Mouse (Mus musculus) hindbrain, embryonic 16.5 days (tissue): ENCODE measurements around the gene Gm42906. TPM values are rescaled to one million over a fixed set of nuclear protein-coding genes. Genes with fewer than 3 reads are reported as not detected.

Experiments used
- ATAC-seq: fragments of 200-750 bp; cut with Nextera tagmentation; 2 replicates; pipeline ENCODE4 v1.8.0; 2017; ENCODE audit warnings: moderate TSS enrichment, moderate library complexity
- H3K27ac ChIP-seq: fragments of 300-500 bp; sonication (generic); 2 replicates; pipeline ENCODE4 v1.5.1; 2014; ENCODE audit warnings: low read depth, mild to moderate bottlenecking, control low read depth, low read length, moderate library complexity
- H3K27me3 ChIP-seq: fragments of 300-500 bp; sonication (generic); replicated peaks from 2 replicates; pipeline ENCODE4 v1.6.1; 2014; ENCODE audit warnings: low read length; ENCODE audit not compliant: control insufficient read depth, insufficient read depth
- H3K36me3 ChIP-seq: fragments of 300-500 bp; sonication (generic); 2 replicates; pipeline ENCODE4 v1.6.1; 2014; ENCODE audit warnings: mild to moderate bottlenecking, low read length, moderate library complexity, mixed read lengths; ENCODE audit not compliant: control insufficient read depth, insufficient read depth
- H3K4me1 ChIP-seq: fragments of 300-500 bp; sonication (generic); 2 replicates; pipeline ENCODE4 v1.6.1; 2014; ENCODE audit warnings: low read depth, low read length; ENCODE audit not compliant: control insufficient read depth, insufficient read depth
- H3K4me2 ChIP-seq: fragments of 300-500 bp; sonication (generic); 2 replicates; pipeline ENCODE4 v1.6.1; 2014; ENCODE audit warnings: mild to moderate bottlenecking, low read length, control low read depth, moderate library complexity
- H3K4me3 ChIP-seq: fragments of 300-500 bp; sonication (generic); 2 replicates; pipeline ENCODE4 v1.5.1; 2014; ENCODE audit warnings: mild to moderate bottlenecking, low read length, control low read depth, moderate library complexity
- H3K9ac ChIP-seq: fragments of 300-500 bp; sonication (generic); 2 replicates; pipeline ENCODE4 v1.6.1; 2014; ENCODE audit warnings: low read depth, mild to moderate bottlenecking, control low read depth, low read length, moderate library complexity
- H3K9me3 ChIP-seq: fragments of 300-500 bp; sonication (generic); 2 replicates; pipeline ENCODE4 v1.6.1; 2014; ENCODE audit warnings: mild to moderate bottlenecking, low read length, moderate library complexity; ENCODE audit not compliant: control insufficient read depth
- WGBS: fragments of 180-500 bp; shearing (Covaris S2); extraction: QIAGEN DNeasy Blood & Tissue Kit; methylation state at CpG from one replicate; pipeline ENCODE4 v1.1.7; 2014; 5-methylcytosine and 5-hydroxymethylcytosine counted together
- polyA plus RNA-seq: library from polyadenylated mRNA; unstranded; fragments of >200 nt; fragmentation: Nextera tagmentation; extraction: Ambion mirVana; gene quantifications from 2 replicates; pipeline ENCODE4 v1.2.1, GENCODE M21; 2015

Gm42906 gene
- polyA plus RNA-seq, 1 experiment from 2014 or later = not detected

- no peak overlapping the region for H3K4me3 ChIP-seq
- no peaks in the 10 kb centered on the region for H3K36me3 ChIP-seq
- 93% methylated on average over 2 of the region's 2 CpGs for WGBS
- H3K9me3 ChIP-seq = no peaks in the 10 kb centered on the region
- H3K4me2 ChIP-seq = no peak overlapping the region
- no peaks in the 10 kb centered on the region for H3K27me3 ChIP-seq
- H3K27ac ChIP-seq = no peak overlapping the region
- no peak overlapping the region for H3K9ac ChIP-seq
- peaks cover under 1% of the 10 kb centered on the region; the same call in 1 of the 2 replicates for H3K4me1 ChIP-seq
- no peak for ATAC-seq
These were observed 27.4 kb downstream of the Gm42906 start for GRCm38 (mm10) chr5:151400557-151400944.

GRCm38 (mm10) chr5:151399918-151400556, 27.9 kb downstream of the Gm42906 start:
- H3K36me3 ChIP-seq = no peaks in the 10 kb centered on the region
- ATAC-seq = 0 out of 2 replicates have a peak, but pooled peaks have one; percentile 26

GRCm38 (mm10) chr5:151396119-151396518, 31.8 kb downstream of the Gm42906 start:
- no peaks in the 10 kb centered on the region for H3K27me3 ChIP-seq
- H3K27ac ChIP-seq = no peak overlapping the region
- no peak overlapping the region for H3K9ac ChIP-seq
- no peaks in the 10 kb centered on the region for H3K4me1 ChIP-seq
- H3K4me3 ChIP-seq = no peak overlapping the region
- no peak for ATAC-seq
- no peak overlapping the region for H3K4me2 ChIP-seq
- 83% methylated on average over 4 of the region's 4 CpGs for WGBS
- no peaks in the 10 kb centered on the region for H3K9me3 ChIP-seq
- H3K36me3 ChIP-seq = no peaks in the 10 kb centered on the region

More at GRCm38 (mm10) chr5:151399918-151400556, 27.9 kb downstream of the Gm42906 start:
- no peak overlapping the region for H3K4me2 ChIP-seq
- H3K27ac ChIP-seq = no peak overlapping the region
- H3K27me3 ChIP-seq = no peaks in the 10 kb centered on the region
- H3K9ac ChIP-seq = no peak overlapping the region
- no peaks in the 10 kb centered on the region for H3K4me1 ChIP-seq
- no peak overlapping the region for H3K4me3 ChIP-seq
- H3K9me3 ChIP-seq = no peaks in the 10 kb centered on the region
- WGBS = 77% methylated on average over 7 of the region's 7 CpGs

GRCm38 (mm10) chr5:151394690-151395089, 33.3 kb downstream of the Gm42906 start:
- no peaks in the 10 kb centered on the region for H3K27me3 ChIP-seq
- no peaks in the 10 kb centered on the region for H3K36me3 ChIP-seq
- ATAC-seq = no peak
- peak overlapping the region; percentile 25; the same call in 1 of the 2 replicates for H3K27ac ChIP-seq
- H3K9ac ChIP-seq = no peak overlapping the region
- H3K9me3 ChIP-seq = no peaks in the 10 kb centered on the region
- WGBS = 56% methylated on average over 5 of the region's 5 CpGs
- H3K4me3 ChIP-seq = no peak overlapping the region
- no peaks in the 10 kb centered on the region; the same call in 1 of the 2 replicates for H3K4me1 ChIP-seq
- H3K4me2 ChIP-seq = no peak overlapping the region

- H3K4me2 ChIP-seq = no peak overlapping the region
- no peak overlapping the region for H3K9ac ChIP-seq
- H3K9me3 ChIP-seq = no peaks in the 10 kb centered on the region
- peaks cover 3% of the 10 kb centered on the region; the same call in 1 of the 2 replicates for H3K4me1 ChIP-seq
- no peaks in the 10 kb centered on the region for H3K36me3 ChIP-seq
- no peaks in the 10 kb centered on the region for H3K27me3 ChIP-seq
- H3K4me3 ChIP-seq = no peak overlapping the region
- peak; percentile 88 for ATAC-seq
- peak overlapping the region; percentile 44; the same call in 1 of the 2 replicates for H3K27ac ChIP-seq
- 47% methylated on average over 7 of the region's 7 CpGs for WGBS
These were observed 33.9 kb downstream of the Gm42906 start for GRCm38 (mm10) chr5:151393821-151394662.

GRCm38 (mm10) chr5:151389827-151390226, 38.1 kb downstream of the Gm42906 start:
- Histone ChIP-seq H3K4me1 (peaks cover 3% of the 10 kb centered on the region; the same call in 1 of the 2 replicates), H3K4me2 (no peak overlapping the region), H3K36me3 (no peaks in the 10 kb centered on the region), H3K27ac (peak overlapping the region; percentile 16; the same call in 1 of the 2 replicates), H3K9me3 (no peaks in the 10 kb centered on the region), H3K9ac (no peak overlapping the region), H3K4me3 (no peak overlapping the region), H3K27me3 (no peaks in the 10 kb centered on the region)
- ATAC-seq = 0 out of 2 replicates have a peak, but pooled peaks have one; percentile 60
- WGBS = 39% methylated on average over 1 of the region's 1 CpGs

- no peaks in the 10 kb centered on the region for H3K9me3 ChIP-seq
- no peak for ATAC-seq
- no peaks in the 10 kb centered on the region for H3K4me1 ChIP-seq
- 84% methylated on average over 2 of the region's 2 CpGs for WGBS
- no peak overlapping the region for H3K4me2 ChIP-seq
- no peaks in the 10 kb centered on the region for H3K27me3 ChIP-seq
- no peaks in the 10 kb centered on the region for H3K36me3 ChIP-seq
- H3K9ac ChIP-seq = no peak overlapping the region
- no peak overlapping the region for H3K27ac ChIP-seq
- H3K4me3 ChIP-seq = no peak overlapping the region
These were observed 48.1 kb downstream of the Gm42906 start for GRCm38 (mm10) chr5:151379896-151380295.

- Histone ChIP-seq H3K4me2 (no peak overlapping the region), H3K4me3 (no peak overlapping the region), H3K9ac (no peak overlapping the region), H3K36me3 (no peaks in the 10 kb centered on the region), H3K27me3 (no peaks in the 10 kb centered on the region), H3K27ac (no peak overlapping the region), H3K9me3 (no peaks in the 10 kb centered on the region), H3K4me1 (no peaks in the 10 kb centered on the region)
- no peak for ATAC-seq
- 89% methylated on average over 2 of the region's 2 CpGs for WGBS
These were observed 48.8 kb downstream of the Gm42906 start for GRCm38 (mm10) chr5:151379210-151379609.

GRCm38 (mm10) chr5:151376931-151377330, 51.0 kb downstream of the Gm42906 start:
- Histone ChIP-seq H3K4me1 (no peaks in the 10 kb centered on the region), H3K27ac (no peak overlapping the region), H3K9me3 (no peaks in the 10 kb centered on the region), H3K9ac (no peak overlapping the region), H3K4me3 (no peak overlapping the region), H3K27me3 (no peaks in the 10 kb centered on the region), H3K4me2 (no peak overlapping the region), H3K36me3 (no peaks in the 10 kb centered on the region)
- WGBS = 85% methylated on average over 4 of the region's 4 CpGs
- no peak for ATAC-seq
